In genomic region chr11:35324397-35324796, GRCm38 (mm10) we compare ENCODE assay signal across 27 mouse cellular contexts.
DNase-seq lines count a peak whose midpoint lies in the region; ATAC-seq lines count a peak whose summit lies in the region.
"Had no signal": no experiment of that assay in that cellular context is flagged by ENCODE, and none has a peak within 500 bp of the region (broad histone marks: within the 10 kb centered on the region; RNA-seq: fewer than 3 reads in every experiment).

No protein-coding gene starts in this region.

- H3K9me3 ChIP-seq in limb, embryonic 10.5 days (replicated peaks), result no peaks in the 10 kb centered on the region
- H3K9me3 ChIP-seq: embryonic facial prominence, embryonic 12.5 days; embryonic facial prominence, embryonic 15.5 days; heart, embryonic 10.5 days; heart, embryonic 13.5 days had no signal

- ATAC-seq in cerebellum, adult (ENCODE audit: insufficient number of reproducible peaks, low FRiP score, low TSS enrichment), result no peak
- ATAC-seq: activated CD4-positive, CD25-positive, alpha-beta regulatory T cell, adult 4 months; CD4-positive, CD25-positive, alpha-beta regulatory T cell, adult 4 months; forebrain, embryonic 14.5 days; forebrain, postnatal 0 days had no signal

- WGBS in limb, embryonic 10.5 days, result 28% methylated on average over 5 of the region's 5 CpGs

- peaks cover 28% of the 10 kb centered on the region for H3K36me3 ChIP-seq in limb, embryonic 10.5 days
- H3K36me3 ChIP-seq: embryonic facial prominence, embryonic 12.5 days; embryonic facial prominence, embryonic 15.5 days had no signal

- H3K27ac ChIP-seq in limb, embryonic 10.5 days, result peak overlapping the region; percentile 37
- H3K27ac ChIP-seq: embryonic facial prominence, embryonic 12.5 days; embryonic facial prominence, embryonic 15.5 days; heart, adult 2 months; heart, embryonic 10.5 days; heart, embryonic 13.5 days; hindbrain, embryonic 14.5 days had no signal

- no peak for DNase-seq in limb, embryonic 10.5 days (ENCODE audit: low spot score)
- peak; percentile 18 for DNase-seq in naive thymus-derived CD4-positive, alpha-beta T cell, adult 2 months (ENCODE audit: low read depth)
- DNase-seq in thymus, postnatal 0 days (ENCODE audit: low spot score), result peak; percentile 65
- DNase-seq in thymus, postnatal 25 days, result peak; percentile 52
- no peak for DNase-seq in frontal cortex, postnatal 25 days (ENCODE audit: low spot score in 2 of 2)
- no peak for DNase-seq in MN1 (ENCODE audit: low spot score)
- DNase-seq in natural killer cell, adult 2 months (ENCODE audit: low spot score in 2 of 2), result no peak
- DNase-seq: adrenal gland, adult 2 months; cerebellum, adult 11 months; cerebellum, adult 2 months; cerebellum, adult 9-11 months; cerebellum, postnatal 25 days; forebrain, postnatal 0 days; gastrocnemius, postnatal 10 days; gastrocnemius, postnatal 36 days; heart, adult 2 months; heart, postnatal 14 days; heart, postnatal 4 days had no signal

- peaks cover 57% of the 10 kb centered on the region for H3K4me1 ChIP-seq in limb, embryonic 10.5 days

- H3K4me3 ChIP-seq in limb, embryonic 10.5 days, result no peak overlapping the region
- H3K4me3 ChIP-seq: embryonic facial prominence, embryonic 12.5 days; embryonic facial prominence, embryonic 15.5 days; heart, adult 2 months; heart, embryonic 10.5 days; heart, embryonic 13.5 days had no signal

- no peaks in the 10 kb centered on the region for H3K27me3 ChIP-seq in limb, embryonic 10.5 days (ENCODE audit: low read depth, poor library complexity, severe bottlenecking)
- H3K27me3 ChIP-seq: embryonic facial prominence, embryonic 12.5 days; embryonic facial prominence, embryonic 15.5 days; heart, embryonic 13.5 days had no signal

Comparison
In these comparisons a context has a peak if more than half of its experiments do, and no peak if none do; other contexts are left out.
1. DNase-seq: peak in naive thymus-derived CD4-positive, alpha-beta T cell, adult 2 months (single experiment), thymus, postnatal 0 days (single experiment) and thymus, postnatal 25 days (single experiment); none in limb, embryonic 10.5 days (single experiment), frontal cortex, postnatal 25 days (0 of 2), MN1 (single experiment) and natural killer cell, adult 2 months (0 of 2).